Mouse (Mus musculus) regulatory T cell (primary cell): ENCODE measurements at regions not wholly inside any gene's neighbourhood (a gene's known extent, or its start where the extent isn't known, plus 50 kb on each side); places are given as distances from the start of the nearest gene placed in this dataset.

Experiments
- in situ Hi-C: fragments of 300-600 bp; cut with MboI, MseI; formaldehyde crosslinking; loops from one replicate; pipeline ENCODE4 v1.15.1; 2025; ENCODE audit warnings: high pct_unique_total_duplicates

DNA sequence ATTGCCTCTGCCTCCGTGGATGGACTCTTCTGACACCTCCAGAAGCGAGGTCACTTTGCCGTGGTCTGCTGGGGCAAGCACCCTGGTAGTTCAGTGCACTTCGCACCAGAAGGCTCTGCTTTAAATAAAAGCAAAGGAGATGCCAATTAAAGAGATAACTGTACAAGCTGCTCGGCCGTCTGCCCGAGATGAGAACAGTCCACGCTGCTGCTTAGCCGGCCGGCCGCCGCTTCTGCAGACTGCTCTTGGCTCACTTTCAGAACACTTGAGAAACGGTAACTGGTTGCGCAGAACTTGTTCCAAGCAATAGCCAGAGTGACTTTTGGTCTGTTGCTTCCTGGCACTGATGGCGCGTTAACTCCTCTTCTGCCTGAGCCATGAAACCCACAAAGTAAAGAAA, 121.0 kb upstream of the Rreb1 start:
- in situ Hi-C loops: no loop called here

DNA sequence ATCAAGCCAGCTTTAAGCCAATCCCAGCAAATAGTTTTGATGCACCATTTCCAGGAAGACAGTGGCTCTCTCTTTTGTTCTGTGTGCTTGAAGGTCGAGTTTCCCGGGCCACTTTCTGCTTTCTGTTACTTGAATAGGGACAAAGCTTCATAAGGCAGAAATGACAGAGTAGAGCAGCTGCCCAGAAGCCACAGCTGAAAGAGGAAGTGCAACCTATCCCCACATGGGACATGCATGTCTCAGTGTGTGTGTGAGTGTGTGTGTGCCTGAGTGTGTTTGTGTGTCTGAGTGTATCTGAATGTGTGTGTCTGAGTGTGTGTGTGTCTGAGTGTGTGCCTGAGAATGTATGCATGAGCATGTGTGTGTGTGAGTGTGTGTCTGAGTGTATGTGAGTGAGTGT, 120.2 kb upstream of the Rreb1 start:
- in situ Hi-C loops: no loop called here

DNA sequence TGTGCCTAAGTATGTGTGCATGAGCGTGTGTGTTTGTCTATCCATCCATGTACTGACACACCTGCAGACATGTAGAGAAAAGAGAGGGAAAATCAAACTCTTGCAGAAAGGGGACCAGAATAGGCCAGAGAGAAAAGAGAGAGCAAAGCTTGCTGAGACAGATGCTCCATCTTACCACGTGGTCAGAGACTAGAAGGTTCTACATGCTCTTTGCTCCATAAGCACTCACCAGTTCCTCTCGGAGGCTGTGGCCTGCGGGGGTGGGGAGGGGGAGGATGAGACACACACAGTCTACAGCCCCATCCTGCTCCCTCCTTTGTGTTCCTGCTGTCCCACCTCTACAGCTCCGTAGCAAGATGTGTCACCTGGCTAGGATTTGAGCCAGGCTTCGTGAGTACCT, 119.7 kb upstream of the Rreb1 start:
- in situ Hi-C loops: no loop called here

DNA sequence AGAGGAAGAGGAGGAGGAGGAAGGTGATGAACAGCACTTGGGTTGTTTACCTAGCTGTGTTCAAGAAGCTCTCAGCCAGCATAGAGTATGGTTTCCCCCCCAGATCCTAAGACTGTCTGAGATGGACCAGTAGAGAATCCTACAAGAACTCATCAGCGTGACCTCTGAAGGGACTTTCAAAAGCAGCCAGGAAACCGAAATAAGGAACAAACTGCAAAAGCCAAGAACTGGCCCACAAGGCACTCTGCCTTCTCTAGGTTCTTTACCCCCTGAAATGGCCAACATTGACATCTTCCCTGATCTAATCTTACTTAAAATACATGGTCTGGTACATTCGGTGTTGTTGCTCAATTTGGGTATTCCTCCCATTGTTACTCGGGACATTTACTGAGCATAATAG, 118.1 kb upstream of the Rreb1 start:
- in situ Hi-C loops: loop anchor here (5.0 kb wide), 1 partner anchor 77 kb away; no protein-coding TSS in a partner anchor

DNA sequence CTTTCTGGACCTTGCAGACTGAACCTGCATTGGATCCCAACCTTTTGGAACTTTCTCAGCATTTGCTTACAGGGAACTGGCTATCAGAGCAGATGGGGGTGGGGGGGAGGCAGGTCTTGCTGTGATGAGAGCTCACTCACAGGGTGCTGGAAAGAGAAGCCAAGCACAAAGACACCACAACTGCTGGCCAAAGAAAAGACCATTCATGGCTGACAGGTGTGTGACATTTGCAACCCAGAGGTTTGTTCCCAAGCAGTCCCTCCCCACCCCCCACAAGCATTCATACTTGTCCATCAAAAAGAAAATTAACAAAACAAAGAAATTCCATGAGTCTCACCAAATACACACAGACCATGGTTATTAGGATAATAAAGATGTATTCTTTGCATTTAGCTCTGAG, 117.5 kb upstream of the Rreb1 start:
- in situ Hi-C loops: loop anchor here (5.0 kb wide), 1 partner anchor 77 kb away; no protein-coding TSS in a partner anchor

DNA sequence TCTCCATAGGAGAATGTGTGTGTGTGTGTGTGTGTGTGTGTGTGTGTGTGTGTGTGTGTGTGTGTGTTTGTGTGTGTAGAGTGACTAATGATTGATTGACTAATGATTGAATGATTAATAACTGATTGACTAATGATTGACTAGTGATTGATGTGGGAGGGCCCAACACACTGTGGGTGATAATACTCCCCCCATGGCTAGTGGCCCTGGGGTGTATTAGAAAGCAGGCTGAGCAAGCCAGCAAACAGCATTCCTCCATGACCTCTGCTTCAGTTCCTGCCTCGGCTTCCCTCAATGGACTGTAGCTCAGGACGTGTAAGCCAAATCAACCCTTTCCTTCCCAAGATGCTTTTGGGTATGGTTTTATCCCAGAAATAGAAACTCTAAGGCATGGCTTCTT, 114.1 kb upstream of the Rreb1 start:
- in situ Hi-C loops: loop anchor here (5.0 kb wide), 1 partner anchor 73 kb away; no protein-coding TSS in a partner anchor

DNA sequence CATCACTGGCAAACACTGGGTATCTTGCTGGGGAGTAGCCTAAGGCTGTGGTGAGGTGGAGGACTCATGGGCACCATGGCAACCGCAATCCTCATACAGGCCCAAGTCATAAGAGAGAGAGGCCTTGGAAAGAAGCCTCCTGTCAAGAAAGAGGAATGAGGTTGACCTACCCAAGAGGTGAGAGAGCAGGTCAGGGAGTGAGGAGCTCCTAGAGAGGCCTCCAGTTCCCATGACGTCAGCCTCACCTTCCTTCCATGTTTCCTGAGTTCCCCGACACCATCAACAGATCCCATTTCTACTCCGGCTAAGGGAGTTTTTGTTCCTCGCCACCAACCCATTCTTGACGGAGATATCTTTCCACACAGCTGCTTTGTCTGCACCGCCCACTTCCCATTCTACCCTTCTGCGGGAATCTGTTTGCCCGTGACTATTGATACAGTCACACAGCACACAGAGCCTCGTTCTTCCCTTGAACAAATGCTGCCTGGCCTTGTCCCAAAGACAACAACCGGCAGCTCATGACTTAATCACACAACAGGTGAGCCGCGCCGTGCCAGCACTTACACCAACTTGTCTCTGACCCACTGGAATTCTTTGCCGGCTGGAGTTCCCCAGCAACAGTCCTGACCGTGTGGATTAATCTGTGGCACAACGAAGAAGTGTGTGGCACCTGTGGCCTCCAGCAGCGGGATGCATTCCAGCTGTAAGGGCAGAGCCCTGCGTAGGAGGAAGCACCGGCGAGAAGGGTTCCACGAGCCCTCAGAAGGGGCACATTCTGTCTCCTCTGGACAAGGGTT, 111.8 kb upstream of the Rreb1 start:
- in situ Hi-C loops: no loop called here

DNA sequence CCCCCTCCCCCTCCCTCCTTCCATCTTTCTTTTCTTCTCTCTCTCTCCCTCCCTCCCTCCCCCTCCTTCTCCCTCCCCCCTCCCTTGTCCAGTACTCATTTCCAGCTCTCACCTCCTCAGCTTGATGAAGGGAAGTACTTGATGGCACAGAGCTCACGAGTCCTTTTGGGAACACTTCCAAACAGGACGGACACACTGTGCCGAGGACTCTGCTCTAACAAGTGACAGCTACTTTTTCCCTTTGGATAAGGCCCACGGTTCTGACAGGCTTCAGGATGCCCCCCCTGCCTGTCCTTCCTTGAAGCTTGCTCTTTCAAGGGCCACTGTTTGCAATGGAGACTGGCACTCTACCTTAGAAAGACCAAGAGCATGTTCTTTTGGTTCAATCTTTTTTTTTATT, 110.8 kb upstream of the Rreb1 start:
- in situ Hi-C loops: no loop called here

DNA sequence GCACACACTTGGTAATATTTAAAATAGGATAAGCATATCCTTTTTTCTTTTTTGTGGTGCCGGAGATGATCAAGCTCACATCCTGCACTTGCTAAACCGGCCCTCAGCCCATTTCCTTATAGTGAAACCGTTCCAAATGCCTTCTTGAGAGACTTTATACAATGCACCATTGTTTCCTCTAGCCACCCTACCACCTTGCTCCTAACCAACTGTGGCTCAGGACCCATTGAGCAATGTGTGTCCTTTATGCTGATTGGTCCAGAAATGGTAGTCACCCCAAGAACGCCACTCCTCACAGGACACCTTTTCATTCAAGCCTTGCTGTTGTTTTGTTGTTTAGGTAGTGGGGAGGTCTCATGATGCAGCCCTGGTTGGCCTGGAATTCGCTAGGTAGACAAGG, 110.3 kb upstream of the Rreb1 start:
- in situ Hi-C loops: no loop called here

DNA sequence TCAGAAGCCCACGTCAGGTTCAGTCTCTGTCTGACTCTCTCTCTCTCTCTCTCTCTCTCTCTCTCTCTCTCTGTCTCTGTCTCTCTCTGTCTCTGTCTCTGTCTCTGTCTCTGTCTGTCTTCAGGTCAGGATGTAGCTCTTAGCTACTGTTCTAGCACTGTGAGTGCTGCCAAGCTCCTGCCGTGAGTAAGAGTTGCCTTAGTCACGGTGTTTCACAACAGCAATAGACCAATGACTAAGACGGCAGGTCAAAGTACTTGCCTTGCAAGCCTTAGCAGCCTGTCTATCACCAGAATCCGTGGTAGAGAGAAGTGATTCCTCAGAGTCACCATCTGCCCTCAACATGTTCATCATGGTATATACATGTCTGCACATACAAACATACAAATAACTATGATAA, 107.1 kb upstream of the Rreb1 start:
- in situ Hi-C loops: no loop called here

DNA sequence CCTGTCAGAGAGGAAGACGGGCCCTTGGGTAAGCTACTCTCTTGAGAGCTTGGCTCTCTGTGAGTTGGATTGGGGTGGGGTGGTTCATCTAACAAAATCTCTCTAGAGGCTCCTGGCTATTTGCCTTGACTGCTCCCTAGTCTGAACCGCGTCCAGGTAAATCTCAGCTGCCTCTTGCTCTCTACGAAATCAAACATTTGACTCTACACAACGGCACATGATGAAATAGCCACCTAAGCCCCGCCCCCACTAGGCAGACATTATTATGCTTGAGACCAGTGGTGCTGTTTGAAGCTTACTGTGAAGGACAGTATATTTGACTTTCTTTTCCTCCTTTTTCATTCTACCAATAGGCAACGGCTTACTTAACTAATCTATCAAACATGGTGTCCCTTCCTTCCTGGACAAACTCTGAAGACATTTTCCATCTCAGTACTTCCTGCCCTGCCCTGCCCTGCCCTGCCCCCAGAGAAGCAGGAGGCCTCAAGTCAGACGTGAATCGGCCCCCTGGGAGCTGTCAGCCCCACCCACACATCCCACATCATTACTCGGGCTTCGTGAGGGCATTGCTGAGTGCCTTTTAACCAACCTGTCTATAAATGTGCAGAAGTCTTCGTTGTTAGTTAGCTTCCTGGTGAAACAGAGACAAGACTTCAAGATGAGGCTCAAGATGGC, 103.4 kb upstream of the Rreb1 start:
- in situ Hi-C loops: no loop called here

DNA sequence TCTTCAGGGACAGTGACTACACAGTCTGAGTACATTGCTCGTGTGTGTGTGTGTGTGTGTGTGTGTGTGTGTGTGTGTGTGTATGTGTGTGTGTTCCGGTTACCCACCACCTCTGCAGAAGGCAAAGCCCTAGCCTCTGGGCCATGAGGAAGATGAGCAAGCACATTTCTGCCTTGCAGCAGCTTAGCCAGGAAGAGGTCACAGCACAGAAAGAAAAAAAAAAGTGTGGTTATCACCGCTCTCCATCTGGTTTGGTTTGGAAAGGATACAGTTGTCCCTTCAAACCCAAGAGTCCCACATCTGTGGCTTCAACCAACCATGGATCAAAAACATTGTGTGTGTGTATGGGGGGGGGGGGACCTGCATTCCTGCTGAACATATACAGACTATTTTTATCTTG, 102.5 kb upstream of the Rreb1 start:
- in situ Hi-C loops: no loop called here

DNA sequence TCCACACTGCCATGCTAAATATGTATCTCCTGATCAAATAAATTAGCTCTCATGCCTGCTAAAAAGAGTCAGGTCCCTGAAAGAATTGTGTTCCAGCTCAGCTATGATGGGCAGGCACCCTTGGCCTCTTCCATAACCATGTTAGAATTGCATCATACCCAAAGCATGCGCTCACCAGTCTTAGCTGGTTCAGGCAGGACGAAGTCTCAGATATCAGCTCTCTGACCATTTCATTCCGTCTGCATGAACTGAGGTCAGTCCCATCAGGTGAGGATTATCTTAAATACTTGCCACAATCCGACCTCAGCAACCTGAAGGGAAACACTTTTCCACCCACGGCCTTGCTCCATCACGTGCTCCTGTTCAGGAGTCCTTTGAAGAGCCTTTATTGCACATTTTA, 101.3 kb upstream of the Rreb1 start:
- in situ Hi-C loops: no loop called here

DNA sequence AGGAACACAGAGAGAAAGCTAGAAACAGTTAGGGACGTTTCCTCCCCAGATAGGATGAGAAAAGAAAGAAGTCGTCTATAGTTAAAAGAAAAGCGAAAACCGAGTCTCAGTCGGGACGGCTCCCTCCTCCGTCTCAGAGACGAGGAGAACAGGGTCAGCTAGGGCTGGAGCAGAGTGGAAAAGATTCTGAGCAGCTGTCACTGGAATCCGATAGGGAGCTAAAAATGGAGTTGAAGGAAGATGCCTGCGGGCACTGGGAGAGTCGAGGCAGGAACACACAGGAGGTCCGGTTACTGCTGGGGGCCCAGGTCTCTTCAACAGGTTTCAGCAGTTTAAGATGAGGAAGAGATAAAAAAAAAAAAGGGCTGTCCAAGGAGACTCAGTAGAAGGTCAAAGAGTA, 99.9 kb upstream of the Rreb1 start:
- in situ Hi-C loops: no loop called here

DNA sequence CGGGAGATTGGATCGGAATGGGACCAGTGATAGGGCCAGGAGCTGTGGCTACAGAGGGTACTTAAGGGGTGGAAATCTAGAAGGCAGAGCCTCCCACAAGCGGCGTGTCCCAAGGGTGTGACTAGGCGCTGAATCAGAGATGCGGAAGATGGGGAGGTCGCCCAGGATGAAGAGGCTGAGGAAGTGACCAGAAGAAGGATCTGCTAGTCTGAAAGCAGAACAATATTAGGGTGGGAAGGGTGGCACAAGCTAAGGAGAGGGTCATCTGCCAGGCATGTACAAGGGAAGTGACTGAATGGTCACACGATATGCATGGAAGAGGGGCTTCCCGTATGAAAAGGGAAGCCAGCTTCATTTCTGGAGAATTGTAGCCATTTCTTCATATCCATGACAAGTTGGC, 99.4 kb upstream of the Rreb1 start:
- in situ Hi-C loops: no loop called here

DNA sequence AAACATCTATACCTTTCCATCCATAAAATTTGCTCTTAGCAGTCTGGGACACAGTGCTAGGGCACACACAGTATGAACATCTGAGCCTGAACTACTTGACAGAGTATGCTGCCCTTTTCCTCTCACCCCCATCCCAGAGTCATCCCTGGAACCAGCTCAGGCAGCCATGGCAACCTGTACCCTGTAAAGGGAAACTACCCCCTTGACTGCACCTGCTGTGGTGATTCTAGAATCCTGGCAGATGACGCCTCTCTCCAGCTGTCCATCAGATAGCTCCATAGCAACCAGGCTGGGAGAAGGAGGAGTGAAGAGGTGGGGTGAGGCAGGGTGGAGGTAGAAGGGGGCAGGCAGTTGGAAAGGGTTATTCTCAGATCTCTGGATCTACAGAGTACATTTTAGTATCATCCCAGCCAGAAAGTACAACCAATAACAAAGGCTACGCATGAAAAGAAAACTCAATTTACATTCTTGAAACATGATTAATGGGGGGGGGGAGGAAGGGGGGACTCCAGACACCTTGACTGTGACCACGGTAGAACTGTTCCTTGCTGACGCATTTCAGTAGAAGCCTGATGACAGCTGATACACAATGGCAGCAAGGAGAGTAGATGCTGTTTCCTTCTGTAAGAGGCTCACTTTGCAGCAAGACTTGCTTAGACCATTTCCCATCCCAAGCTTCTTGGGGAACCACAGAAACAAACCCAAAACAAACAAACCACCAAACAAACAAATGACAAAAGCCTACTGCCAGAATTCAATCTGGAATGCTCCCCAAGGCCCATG, 97.2 kb upstream of the Rreb1 start:
- in situ Hi-C loops: no loop called here

DNA sequence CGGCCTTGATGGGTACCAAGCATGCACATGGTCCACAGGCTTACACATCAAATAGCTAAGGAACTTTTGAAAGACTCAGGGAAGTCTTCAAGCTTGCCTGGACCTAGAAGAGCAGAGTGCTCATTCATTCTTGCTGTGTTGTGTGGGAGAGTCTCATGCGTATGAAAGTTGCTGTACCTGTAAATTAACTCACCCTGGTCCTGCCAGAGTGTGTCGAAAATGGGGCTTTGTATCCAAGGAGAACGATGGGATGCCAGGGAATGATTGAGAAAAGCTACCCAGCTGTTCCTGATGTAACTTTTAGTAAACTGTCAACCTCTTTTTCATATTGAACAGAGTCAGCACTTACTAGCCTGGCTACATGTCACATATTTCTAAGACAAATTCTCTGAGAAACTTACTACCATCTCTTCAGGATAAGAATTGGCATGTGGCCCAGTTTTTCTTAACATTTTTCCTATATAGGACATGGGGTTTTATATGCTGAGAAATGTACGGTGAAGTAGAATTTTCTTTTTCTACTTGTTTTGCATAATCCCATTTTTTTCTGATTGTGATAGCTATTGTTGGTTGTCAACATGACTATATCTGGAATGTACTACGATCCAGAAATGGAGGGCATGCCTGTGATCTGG, 95.0 kb upstream of the Rreb1 start:
- in situ Hi-C loops: no loop called here

DNA sequence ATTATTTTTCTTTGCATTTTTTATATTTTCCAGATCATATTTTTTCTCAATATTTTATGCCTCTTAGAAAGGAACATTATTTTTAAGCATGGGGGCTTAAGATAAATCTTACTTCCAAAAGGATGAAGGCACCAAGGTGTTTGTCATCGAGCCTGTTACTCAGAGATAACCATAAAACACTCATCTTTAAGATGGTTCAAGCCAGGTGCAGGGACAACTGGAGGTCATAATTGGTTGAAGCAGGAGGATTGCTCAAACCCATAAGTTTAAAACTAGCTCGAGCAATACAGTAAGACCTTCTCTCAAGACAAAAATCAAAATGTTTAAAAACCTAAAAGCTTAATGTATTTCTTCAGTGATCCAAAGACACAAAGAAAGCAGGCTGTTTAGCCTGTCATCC, 92.6 kb upstream of the Rreb1 start:
- in situ Hi-C loops: no loop called here

DNA sequence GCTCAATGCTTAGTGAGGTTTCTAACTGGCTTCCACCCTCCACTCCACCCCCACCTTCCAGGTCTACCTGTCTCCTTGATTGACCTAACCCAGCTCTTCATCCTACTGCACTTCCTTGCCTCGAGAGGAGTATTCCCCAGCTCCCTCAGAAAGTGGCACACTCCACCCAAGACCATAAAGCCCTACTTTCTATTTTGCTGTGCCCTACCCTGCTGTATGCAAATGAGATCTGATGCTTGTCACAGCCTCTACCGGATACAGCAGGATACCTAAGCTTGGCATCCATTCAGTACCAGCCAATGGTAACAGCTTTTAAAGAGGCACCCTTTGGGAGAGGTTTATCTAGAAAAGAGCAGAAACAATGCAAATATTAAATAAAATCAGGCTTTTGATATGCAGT, 92.1 kb upstream of the Rreb1 start:
- in situ Hi-C loops: no loop called here

DNA sequence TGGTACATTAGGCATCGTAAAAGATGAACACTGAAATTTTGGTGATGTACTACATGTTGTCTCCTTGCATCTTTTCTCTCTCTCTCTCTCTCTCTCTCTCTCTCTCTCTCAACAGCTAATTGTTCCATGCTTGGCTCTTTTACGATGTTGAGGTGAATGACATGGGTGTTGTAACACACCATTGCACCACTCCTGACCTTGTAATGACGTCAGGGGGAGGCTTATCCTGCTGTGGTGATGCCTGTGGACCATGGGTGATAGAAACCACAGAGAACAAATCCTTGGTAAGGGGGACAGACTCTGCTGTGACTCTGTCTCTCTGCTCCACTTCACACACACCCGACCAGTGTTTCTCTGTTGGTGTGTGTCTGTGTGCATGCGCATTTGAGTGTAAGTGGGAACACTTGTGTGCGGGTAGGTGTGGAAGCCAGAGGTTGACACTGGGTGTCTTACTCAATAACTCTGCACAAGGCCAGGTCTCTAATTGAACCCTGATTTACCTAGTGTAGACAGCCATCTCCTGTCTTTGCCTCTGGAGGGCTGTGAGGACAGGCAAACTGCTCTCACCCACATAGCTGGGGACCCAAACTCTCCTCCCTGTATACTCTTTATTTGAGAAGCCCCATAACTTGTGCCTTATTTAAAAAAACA, 88.9 kb upstream of the Rreb1 start:
- in situ Hi-C loops: no loop called here

DNA sequence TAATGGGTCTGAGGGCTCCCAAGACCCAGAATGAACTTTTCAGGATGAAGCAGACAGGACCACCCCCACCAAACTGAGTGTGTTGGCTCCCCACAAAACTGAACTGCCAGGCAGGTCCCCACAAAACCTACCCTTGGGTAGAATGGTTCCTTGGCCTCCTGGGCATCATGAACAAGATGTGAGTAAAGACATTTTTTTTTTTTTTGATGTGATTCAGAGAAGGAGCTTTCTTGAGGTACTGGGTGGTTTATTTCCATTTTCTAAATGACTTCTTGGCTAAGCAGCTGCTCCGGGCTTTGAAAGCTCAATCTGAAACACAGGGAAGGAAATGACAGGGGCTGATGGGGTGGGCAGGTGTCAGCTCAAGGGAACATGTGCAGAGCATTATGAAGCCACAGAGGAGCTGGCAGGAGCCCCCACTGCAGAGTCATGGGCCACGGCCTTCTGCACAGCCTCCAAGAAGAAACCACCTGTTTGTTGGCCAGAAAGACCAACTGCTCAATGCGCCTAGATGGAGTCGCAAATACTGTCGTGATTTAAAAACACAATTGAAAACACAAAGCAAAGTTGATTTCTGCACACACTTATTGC, 86.2 kb upstream of the Rreb1 start:
- in situ Hi-C loops: no loop called here
